Mouse (Mus musculus) embryonic fibroblast, embryonic 13.5 days (primary cell): ENCODE results near the gene Kansl1.

Experiments
- CTCF ChIP-seq: IDR thresholded peaks from 2 replicates; pipeline ENCODE4 v1.5.1; 2011; ENCODE audit warnings: mild to moderate bottlenecking, control low read depth, low read length, moderate library complexity, borderline replicate concordance; ENCODE audit not compliant: insufficient read depth
- POLR2A ChIP-seq: IDR thresholded peaks from 2 replicates; pipeline ENCODE4 v1.6.1; 2011; ENCODE audit warnings: low read depth, mild to moderate bottlenecking, control low read depth, low read length, moderate library complexity

DNA sequence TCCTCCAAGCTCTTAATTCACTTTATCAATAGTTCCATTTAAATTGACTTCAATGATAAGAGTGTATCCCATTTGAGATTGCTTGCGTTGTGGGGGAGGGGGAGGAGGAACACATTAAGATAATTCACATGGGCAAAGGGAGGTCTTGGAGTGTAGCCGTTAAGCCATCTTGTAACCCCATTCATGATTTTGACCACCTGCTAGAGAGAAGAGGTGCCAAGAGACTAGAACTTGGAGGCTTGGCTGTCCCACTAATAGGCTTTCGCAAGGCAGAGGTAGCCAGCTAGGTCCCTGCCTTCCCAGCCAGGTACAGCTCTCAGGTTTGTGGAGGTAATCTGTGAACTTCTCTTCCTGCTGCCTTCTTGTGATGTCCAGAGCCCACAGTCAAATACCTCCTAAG lies 137.5 kb downstream of the Kansl1 start:
- no peak for TF ChIP-seq POLR2A
- no peak for TF ChIP-seq CTCF
